Mouse (Mus musculus): ENCODE results near the gene Cdkl1.

- TF ChIP-seq MXI1 (IDR thresholded peaks at IDR 0.05; ENCODE audit: low read depth, low read length) = no peak
- no peak for TF ChIP-seq IRF4 (IDR thresholded peaks at IDR 0.05; ENCODE audit: low read depth, low read length)
- TF ChIP-seq JUND (conservative IDR thresholded peaks at IDR 0.05; ENCODE audit: low read depth, low read length) = no peak
- TF ChIP-seq RCOR1 (conservative IDR thresholded peaks at IDR 0.05; ENCODE audit: low read depth, low read length) = no peak
- no peak for TF ChIP-seq ZC3H11A (IDR thresholded peaks at IDR 0.05; ENCODE audit: low read depth, low read length)
- TF ChIP-seq USF1 (IDR thresholded peaks at IDR 0.05; ENCODE audit: low read depth, low read length) = no peak
- TF ChIP-seq MEF2A (IDR thresholded peaks at IDR 0.05; ENCODE audit: borderline replicate concordance, low read depth, low read length) = no peak
- TF ChIP-seq ZMIZ1 (IDR thresholded peaks at IDR 0.05; ENCODE audit: low read depth, low read length) = no peak
- no peak for TF ChIP-seq ELF1 (IDR thresholded peaks at IDR 0.05; ENCODE audit: low read depth, low read length)
- no peak for TF ChIP-seq TCF12 (IDR thresholded peaks at IDR 0.05; ENCODE audit: low read depth, low read length)
- TF ChIP-seq CTCF (conservative IDR thresholded peaks at IDR 0.05 in 1 of 2, IDR thresholded peaks at IDR 0.05 in 1 of 2; ENCODE audit: low read depth in 2 of 2, low read length in 2 of 2) = no peak
- no peak for TF ChIP-seq ZKSCAN1 (IDR thresholded peaks at IDR 0.05; ENCODE audit: borderline replicate concordance, low read depth, low read length)
- TF ChIP-seq E2F4 (IDR thresholded peaks at IDR 0.05; ENCODE audit: insufficient replicate concordance, low read depth, low read length) = no peak
These were observed 18.4 kb upstream of the Cdkl1 start for GRCm38 (mm10) chr12:69809439-69809838.
